In genomic region chr7:74363440-74363839, GRCm38 (mm10) we compare ENCODE assay signal across 11 mouse cellular contexts.
A peak's percentile ranks its signal among the peaks of the same experiment; 100 is the strongest.
DNase-seq lines count a peak whose midpoint lies in the region; ATAC-seq and TF ChIP-seq lines count a peak whose summit lies in the region.
"Had no signal": no experiment of that assay in that cellular context is flagged by ENCODE, and none has a peak within 500 bp of the region (broad histone marks: within the 10 kb centered on the region; RNA-seq: fewer than 3 reads in every experiment).

No protein-coding gene starts in this region.

- DNase-seq in cerebellum, postnatal 36 days: peak; percentile 34 to 45
- DNase-seq in cerebellum, adult 8-10 months: no peak
- no peak for DNase-seq in lung, adult 2 months
- DNase-seq in lung, postnatal 25 days (ENCODE audit: low spot score): no peak
- DNase-seq in liver, embryonic 14.5 days (ENCODE audit: low read depth in 3 of 3, low spot score in 3 of 3): no peak
- DNase-seq in urinary bladder, postnatal 10 days (ENCODE audit: low spot score): no peak
- no peak for DNase-seq in right cerebral cortex, postnatal 36 days (ENCODE audit: low spot score in 2 of 2)
- DNase-seq: B cell, adult 2 months; heart, postnatal 10 days had no signal

- H3K9ac ChIP-seq in liver, embryonic 14.5 days (replicated peaks): no peak overlapping the region

- no peaks in the 10 kb centered on the region for H3K36me3 ChIP-seq in liver, embryonic 14.5 days (replicated peaks; ENCODE audit: control insufficient read depth, insufficient read depth, low read depth)

- H3K4me1 ChIP-seq in lung, adult 2 months (ENCODE audit: control insufficient read depth, insufficient read depth, low read length): peaks cover 3% of the 10 kb centered on the region; the same call in 1 of the 2 replicates
- H3K4me1 ChIP-seq in liver, embryonic 14.5 days (replicated peaks; ENCODE audit: control insufficient read depth in 2 of 2, insufficient read depth in 2 of 2, low read length in 1 of 2): no peaks in the 10 kb centered on the region

- no peak for TF ChIP-seq POLR2A in lung, adult 2 months (IDR thresholded peaks at IDR 0.05; ENCODE audit: borderline replicate concordance, extremely low read depth, low read depth, low read length)

- H3K27ac ChIP-seq in liver, embryonic 14.5 days: no peak overlapping the region

- 72% methylated on average over 2 of the region's 2 CpGs for WGBS in lung, adult 2 months
- 21% methylated on average over 2 of the region's 2 CpGs for WGBS in liver, embryonic 14.5 days (ENCODE audit: insufficient replicate concordance)

- no peak overlapping the region for H3K4me3 ChIP-seq in lung, adult 2 months (replicated peaks; ENCODE audit: extremely low read depth, low read depth, low read length)
- no peak overlapping the region for H3K4me3 ChIP-seq in liver, embryonic 14.5 days (ENCODE audit: insufficient read depth in 1 of 2, low read depth in 2 of 2, low read length in 2 of 2)
- H3K4me3 ChIP-seq: megakaryocyte, embryonic 14.5 days had no signal

- no peaks in the 10 kb centered on the region for H3K27me3 ChIP-seq in liver, embryonic 14.5 days (ENCODE audit: control insufficient read depth, insufficient read depth, low read length)

- H3K4me2 ChIP-seq in liver, embryonic 14.5 days (ENCODE audit: low read depth): no peak overlapping the region

- TF ChIP-seq EP300 in liver, embryonic 14.5 days (IDR thresholded peaks at IDR 0.05; ENCODE audit: low read depth): no peak

- no peaks in the 10 kb centered on the region for H3K9me3 ChIP-seq in liver, embryonic 14.5 days (ENCODE audit: control insufficient read depth, low read length)
- H3K9me3 ChIP-seq: megakaryocyte, embryonic 14.5 days had no signal

- peak; percentile 23 for ATAC-seq in activated CD4-positive, CD25-positive, alpha-beta regulatory T cell, adult 4 months
- ATAC-seq in liver, embryonic 14.5 days (ENCODE audit: insufficient read depth): no peak

- peak; percentile 22; the same call in 1 of the 2 replicates for TF ChIP-seq CTCF in lung, adult 2 months (IDR thresholded peaks at IDR 0.05; ENCODE audit: insufficient read depth, low read length)
- peak; percentile 47 for TF ChIP-seq CTCF in liver, embryonic 14.5 days (IDR thresholded peaks at IDR 0.05; ENCODE audit: low read depth)

Comparison
In these comparisons a context has a peak if more than half of its experiments do, and no peak if none do; other contexts are left out.
1. DNase-seq: peak in cerebellum, postnatal 36 days (2 of 2); none in cerebellum, adult 8-10 months (single experiment), lung, adult 2 months (single experiment), lung, postnatal 25 days (single experiment), liver, embryonic 14.5 days (0 of 3), urinary bladder, postnatal 10 days (single experiment) and right cerebral cortex, postnatal 36 days (0 of 2).